Mouse (Mus musculus) thymus, postnatal 14 days (tissue): ENCODE data around the gene Olfr1466.

ENCODE experiments used
- DNase-seq: peaks from one replicate; pipeline ENCODE4 v3.0.0; 2021

Olfr1466 gene

DNA sequence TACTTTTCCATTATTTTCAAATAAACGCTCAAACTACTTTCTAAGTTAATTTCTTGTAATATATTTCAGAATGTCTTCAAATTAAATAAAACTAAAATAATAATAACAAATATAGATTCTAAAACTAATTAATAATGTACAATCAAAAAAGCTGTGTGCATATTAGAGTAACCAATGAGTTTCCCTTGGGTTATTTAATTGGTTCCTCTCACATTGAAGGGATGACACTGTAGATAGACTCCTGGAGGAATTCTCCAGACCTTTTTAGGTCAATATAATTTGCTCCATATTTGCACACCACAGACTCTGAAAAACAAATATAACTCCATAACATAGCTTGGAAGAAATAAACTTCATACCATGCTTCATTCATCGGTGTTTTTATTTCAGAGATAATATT lies at the start of gene Olfr1466:
Gene Olfr1466 (plus strand): TSS at position 301 of the 400 bp plus-strand sequence.
- no peak for DNase-seq

DNA sequence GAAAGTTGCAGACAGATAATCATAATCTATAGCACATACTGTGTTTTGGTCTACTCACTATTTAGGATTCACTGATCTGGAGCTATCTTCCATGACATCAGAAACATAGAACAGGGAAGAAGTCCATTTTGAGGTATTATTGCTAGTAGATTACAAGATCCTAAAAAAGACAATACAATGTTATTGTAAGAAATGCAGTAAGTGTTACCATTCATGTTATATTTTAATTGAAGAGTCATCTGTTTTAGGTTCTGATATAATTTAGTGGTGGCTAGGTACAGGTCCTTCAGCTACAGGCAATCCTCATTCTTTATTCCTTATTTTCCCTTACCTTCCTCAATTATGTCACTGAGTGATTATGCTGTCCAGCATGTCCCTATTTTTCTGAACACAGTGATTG lies 23.2 kb upstream of the Olfr1466 start, which contains the start of gene Olfr1465:
Gene Olfr1465 (minus strand): TSS at position 101 of the 400 bp plus-strand sequence.
- no peak for DNase-seq

- DNase-seq: no peak
Measured at GRCm38 (mm10) chr19:13361936-13362335, 23.3 kb downstream of the Olfr1466 start, which contains the start of gene Olfr1467. Gene Olfr1467 (plus strand): TSS chr19:13362236.
